Mouse (Mus musculus) limb, embryonic 10.5 days (tissue): Measurements from ENCODE around the gene Gm14190. TPM values are rescaled to one million over a fixed set of nuclear protein-coding genes. Genes with fewer than 3 reads are reported as not detected.
"Not testable (repeated sequence)": the region's sequence is repeated elsewhere in the genome, so short reads cannot be mapped to it uniquely, and the experiment has no call there.

Experiments used
- DNase-seq: peaks from one replicate; pipeline ENCODE4 v3.0.0-alpha.2; 2017; ENCODE audit warnings: low spot score
- H3K27ac ChIP-seq: fragments of 300-500 bp; sonication (generic); 2 replicates; pipeline ENCODE4 v1.5.1; 2016; ENCODE audit warnings: mild to moderate bottlenecking
- H3K27me3 ChIP-seq: fragments of 300-500 bp; sonication (generic); 2 replicates; pipeline ENCODE4 v1.6.1; 2016; ENCODE audit warnings: low read depth, mild to moderate bottlenecking; ENCODE audit not compliant: poor library complexity, severe bottlenecking
- H3K36me3 ChIP-seq: fragments of 300-500 bp; sonication (generic); 2 replicates; pipeline ENCODE4 v1.6.1; 2016; ENCODE audit warnings: mild to moderate bottlenecking, moderate library complexity
- H3K4me1 ChIP-seq: fragments of 300-500 bp; sonication (generic); 2 replicates; pipeline ENCODE4 v1.6.1; 2016
- H3K4me3 ChIP-seq: fragments of 300-500 bp; sonication (generic); 2 replicates; pipeline ENCODE4 v1.5.1; 2016; ENCODE audit warnings: mild to moderate bottlenecking, moderate library complexity
- H3K9me3 ChIP-seq: fragments of 300-500 bp; sonication (generic); replicated peaks from 2 replicates; pipeline ENCODE4 v1.6.1; 2016; ENCODE audit warnings: mild to moderate bottlenecking
- WGBS: fragments of 180-500 bp; shearing (Covaris S2); methylation state at CpG from one replicate; pipeline ENCODE4 v1.1.7; 2016; 5-methylcytosine and 5-hydroxymethylcytosine counted together
- polyA plus RNA-seq: library from polyadenylated mRNA; unstranded; fragments of >200 nt; fragmentation: Nextera tagmentation; extraction: Ambion mirVana; gene quantifications from 2 replicates; pipeline ENCODE4 v1.2.1, GENCODE M21; 2016

Gm14190 gene
- not detected in 2 replicates for polyA plus RNA-seq

GRCm38 (mm10) chr11:99690463-99690862, at the start of gene Gm14190:
Gene Gm14190 (minus strand): TSS chr11:99690740.
- no peaks in the 10 kb centered on the region for H3K9me3 ChIP-seq
- no peak within 1 kb of the TSS for H3K27ac ChIP-seq
- no peaks in the 10 kb centered on the region for H3K4me1 ChIP-seq
- H3K27me3 ChIP-seq, result no peaks in the 10 kb centered on the region
- no peak for DNase-seq
- 80% methylated on average over 1 of the region's 1 CpGs for WGBS
- no peak within 1 kb of the TSS for H3K4me3 ChIP-seq
- H3K36me3 ChIP-seq, result no peaks in the 10 kb centered on the region

- Histone ChIP-seq H3K4me3 (no peak within 1 kb of the TSS), H3K27ac (no peak within 1 kb of the TSS), H3K36me3 (no peaks in the 10 kb centered on the region), H3K9me3 (no peaks in the 10 kb centered on the region), H3K4me1 (no peaks in the 10 kb centered on the region), H3K27me3 (no peaks in the 10 kb centered on the region)
- no peak for DNase-seq
- WGBS, result 70% methylated on average over 2 of the region's 2 CpGs
These were observed 43.6 kb upstream of the Gm14190 start, which contains the start of gene Gm14180 for GRCm38 (mm10) chr11:99734190-99734589. Gene Gm14180 (minus strand): TSS chr11:99734290.

GRCm38 (mm10) chr11:99724061-99724460, 33.5 kb upstream of the Gm14190 start:
- Histone ChIP-seq H3K4me3 (no peak overlapping the region), H3K4me1 (no peaks in the 10 kb centered on the region), H3K9me3 (no peaks in the 10 kb centered on the region), H3K27ac (no peak overlapping the region), H3K27me3 (no peaks in the 10 kb centered on the region), H3K36me3 (no peaks in the 10 kb centered on the region)
- WGBS, result 84% methylated on average over 2 of the region's 2 CpGs
- no peak for DNase-seq

GRCm38 (mm10) chr11:99718759-99719158, 28.2 kb upstream of the Gm14190 start:
- no peak overlapping the region for H3K4me3 ChIP-seq
- 78% methylated on average over 1 of the region's 1 CpGs for WGBS
- no peaks in the 10 kb centered on the region for H3K9me3 ChIP-seq
- no peaks in the 10 kb centered on the region for H3K36me3 ChIP-seq
- no peaks in the 10 kb centered on the region for H3K27me3 ChIP-seq
- no peak overlapping the region for H3K27ac ChIP-seq
- H3K4me1 ChIP-seq, result no peaks in the 10 kb centered on the region
- no peak for DNase-seq

- not testable (repeated sequence) for H3K27me3 ChIP-seq, H3K4me3 ChIP-seq, H3K9me3 ChIP-seq, DNase-seq, H3K36me3 ChIP-seq, H3K27ac ChIP-seq, H3K4me1 ChIP-seq
- 69% methylated on average over 1 of the region's 1 CpGs for WGBS
These were observed 5.3 kb downstream of the Gm14190 start for GRCm38 (mm10) chr11:99685235-99685634.

- no peak for DNase-seq
- Histone ChIP-seq H3K27ac (no peak overlapping the region), H3K4me3 (no peak overlapping the region), H3K36me3 (no peaks in the 10 kb centered on the region), H3K4me1 (no peaks in the 10 kb centered on the region), H3K9me3 (no peaks in the 10 kb centered on the region), H3K27me3 (no peaks in the 10 kb centered on the region)
- 88% methylated on average over 2 of the region's 2 CpGs for WGBS
These were observed 7.1 kb downstream of the Gm14190 start for GRCm38 (mm10) chr11:99683481-99683880.

- no peaks in the 10 kb centered on the region for H3K4me1 ChIP-seq
- no peaks in the 10 kb centered on the region for H3K9me3 ChIP-seq
- H3K4me3 ChIP-seq, result no peak within 1 kb of the TSS
- H3K36me3 ChIP-seq, result no peaks in the 10 kb centered on the region
- no peaks in the 10 kb centered on the region for H3K27me3 ChIP-seq
- H3K27ac ChIP-seq, result no peak within 1 kb of the TSS
- DNase-seq, result no peak
These were observed 24.7 kb downstream of the Gm14190 start, which contains the start of gene Krtap4-6 for GRCm38 (mm10) chr11:99665860-99666259. Gene Krtap4-6 (minus strand): TSS chr11:99665960.

- Histone ChIP-seq H3K4me3 (no peak overlapping the region), H3K9me3 (no peaks in the 10 kb centered on the region), H3K27me3 (no peaks in the 10 kb centered on the region), H3K36me3 (no peaks in the 10 kb centered on the region), H3K4me1 (no peaks in the 10 kb centered on the region), H3K27ac (no peak overlapping the region)
- 87% methylated on average over 10 of the region's 10 CpGs for WGBS
- no peak for DNase-seq
These were observed 27.7 kb downstream of the Gm14190 start for GRCm38 (mm10) chr11:99662802-99663201.

- H3K27me3 ChIP-seq, result no peaks in the 10 kb centered on the region
- DNase-seq, result no peak
- no peaks in the 10 kb centered on the region for H3K4me1 ChIP-seq
- 91% methylated on average over 4 of the region's 4 CpGs for WGBS
- H3K36me3 ChIP-seq, result no peaks in the 10 kb centered on the region
- H3K4me3 ChIP-seq, result no peak overlapping the region
- no peaks in the 10 kb centered on the region for H3K9me3 ChIP-seq
- H3K27ac ChIP-seq, result no peak overlapping the region
These were observed 31.3 kb downstream of the Gm14190 start for GRCm38 (mm10) chr11:99659256-99659655.

- not testable (repeated sequence) for H3K27ac ChIP-seq, DNase-seq, H3K36me3 ChIP-seq, H3K27me3 ChIP-seq, H3K4me1 ChIP-seq, H3K4me3 ChIP-seq, H3K9me3 ChIP-seq
- WGBS, result 62% methylated on average over 10 of the region's 10 CpGs
These were observed 32.0 kb downstream of the Gm14190 start, which contains the start of gene Gm11563 for GRCm38 (mm10) chr11:99658467-99659010. Gene Gm11563 (minus strand): TSS chr11:99658960.

- DNase-seq, result no peak
- WGBS, result 54% methylated on average over 5 of the region's 5 CpGs
- no peaks in the 10 kb centered on the region for H3K9me3 ChIP-seq
- H3K4me1 ChIP-seq, result no peaks in the 10 kb centered on the region
- H3K36me3 ChIP-seq, result no peaks in the 10 kb centered on the region
- no peaks in the 10 kb centered on the region for H3K27me3 ChIP-seq
- no peak overlapping the region for H3K27ac ChIP-seq
- H3K4me3 ChIP-seq, result no peak overlapping the region
These were observed 33.5 kb downstream of the Gm14190 start for GRCm38 (mm10) chr11:99657051-99657450.

- Histone ChIP-seq H3K4me3 (no peak within 1 kb of the TSS), H3K36me3 (no peaks in the 10 kb centered on the region), H3K27me3 (no peaks in the 10 kb centered on the region), H3K4me1 (no peaks in the 10 kb centered on the region), H3K27ac (no peak within 1 kb of the TSS), H3K9me3 (no peaks in the 10 kb centered on the region)
- 83% methylated on average over 2 of the region's 2 CpGs for WGBS
- DNase-seq, result no peak
These were observed 40.4 kb downstream of the Gm14190 start, which contains the start of gene Gm11555 for GRCm38 (mm10) chr11:99650136-99650535. Gene Gm11555 (minus strand): TSS chr11:99650236.

- H3K4me3 ChIP-seq, result no peak overlapping the region
- H3K4me1 ChIP-seq, result no peaks in the 10 kb centered on the region
- 89% methylated on average over 15 of the region's 15 CpGs for WGBS
- no peaks in the 10 kb centered on the region for H3K9me3 ChIP-seq
- H3K27me3 ChIP-seq, result no peaks in the 10 kb centered on the region
- no peaks in the 10 kb centered on the region for H3K36me3 ChIP-seq
- no peak for DNase-seq
- H3K27ac ChIP-seq, result no peak overlapping the region
These were observed 44.1 kb downstream of the Gm14190 start for GRCm38 (mm10) chr11:99646444-99646843.

- Histone ChIP-seq H3K27ac (no peak overlapping the region), H3K4me3 (no peak overlapping the region), H3K27me3 (no peaks in the 10 kb centered on the region), H3K4me1 (peaks cover 4% of the 10 kb centered on the region; the same call in 1 of the 2 replicates), H3K36me3 (no peaks in the 10 kb centered on the region), H3K9me3 (no peaks in the 10 kb centered on the region)
- no peak for DNase-seq
- WGBS, result 75% methylated on average over 3 of the region's 3 CpGs
These were observed 46.2 kb downstream of the Gm14190 start for GRCm38 (mm10) chr11:99644351-99644750.
